8 mouse cellular contexts compared by ENCODE assay signal in the genomic region with DNA sequence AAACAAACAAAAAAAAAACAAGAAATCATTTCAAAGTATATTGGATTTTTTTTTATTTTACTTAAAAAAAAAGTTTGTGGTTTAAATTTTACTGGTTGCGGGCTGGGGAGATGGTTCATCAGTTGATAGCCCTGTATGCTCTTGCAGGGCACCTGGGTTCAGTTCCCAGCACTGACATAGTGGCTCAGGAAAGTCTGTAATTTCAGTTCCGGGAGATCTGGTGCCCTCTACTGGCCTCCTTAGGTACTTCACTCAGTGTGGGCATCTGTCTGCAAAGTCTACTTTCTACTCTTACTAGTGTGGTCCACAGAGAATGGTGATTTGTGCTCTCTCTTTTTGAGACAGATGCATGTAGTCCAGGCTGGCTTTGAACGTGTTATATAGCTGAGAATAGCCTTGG. TPM values are rescaled to one million over a fixed set of nuclear protein-coding genes. Genes with fewer than 3 reads are reported as not detected.
DNase-seq lines count a peak whose midpoint lies in the region; ATAC-seq and TF ChIP-seq lines count a peak whose summit lies in the region.

No protein-coding gene starts in this region.

- H3K27me3 ChIP-seq in forebrain, postnatal 0 days (ENCODE audit: insufficient read depth, low read length), result no peaks in the 10 kb centered on the region
- H3K27me3 ChIP-seq in forebrain, embryonic 12.5 days, result no peaks in the 10 kb centered on the region
- H3K27me3 ChIP-seq in neural tube, embryonic 15.5 days (replicated peaks), result no peaks in the 10 kb centered on the region
- H3K27me3 ChIP-seq in splenic B cell, adult 2 months (ENCODE audit: control insufficient read depth, insufficient read depth, low read length, poor library complexity, severe bottlenecking), result no peaks in the 10 kb centered on the region

- no peak for ATAC-seq in forebrain, postnatal 0 days
- ATAC-seq in forebrain, embryonic 12.5 days (ENCODE audit: low FRiP score), result no peak
- no peak for ATAC-seq in neural tube, embryonic 15.5 days (ENCODE audit: low FRiP score)

- H3K4me3 ChIP-seq in forebrain, postnatal 0 days (ENCODE audit: low read depth, low read length), result no peak overlapping the region
- no peak overlapping the region for H3K4me3 ChIP-seq in forebrain, embryonic 12.5 days (replicated peaks)
- no peak overlapping the region for H3K4me3 ChIP-seq in neural tube, embryonic 15.5 days (replicated peaks)

- TF ChIP-seq CTCF in forebrain, postnatal 0 days (IDR thresholded peaks at IDR 0.05; ENCODE audit: low read depth), result peak; percentile 59

- no peak for DNase-seq in forebrain, postnatal 0 days
- peak; percentile 37 for DNase-seq in neural tube, embryonic 10.5 days (ENCODE audit: extremely low spot score, low spot score)
- peak; percentile 45 for DNase-seq in kidney, postnatal 10 days
- DNase-seq in splenic B cell, adult 2 months (ENCODE audit: low read depth, low spot score), result peak; percentile 82
- no peak for DNase-seq in frontal cortex, postnatal 14 days (ENCODE audit: low spot score in 2 of 2)
- DNase-seq in layer of hippocampus, adult 9-11 months, result no peak

- WGBS in forebrain, postnatal 0 days, result 92% methylated on average over 3 of the region's 3 CpGs
- WGBS in forebrain, embryonic 12.5 days, result 90% methylated on average over 3 of the region's 3 CpGs
- WGBS in neural tube, embryonic 15.5 days, result 91% methylated on average over 3 of the region's 3 CpGs

- no peak overlapping the region for H3K4me2 ChIP-seq in forebrain, postnatal 0 days (ENCODE audit: low read depth)
- H3K4me2 ChIP-seq in forebrain, embryonic 12.5 days, result no peak overlapping the region
- H3K4me2 ChIP-seq in neural tube, embryonic 15.5 days, result no peak overlapping the region

- no peak overlapping the region for H3K27ac ChIP-seq in forebrain, postnatal 0 days (ENCODE audit: low read depth, low read length)
- H3K27ac ChIP-seq in forebrain, embryonic 12.5 days, result no peak overlapping the region
- no peak overlapping the region for H3K27ac ChIP-seq in neural tube, embryonic 15.5 days (replicated peaks)

- no peaks in the 10 kb centered on the region for H3K36me3 ChIP-seq in forebrain, postnatal 0 days (ENCODE audit: insufficient read depth)
- H3K36me3 ChIP-seq in forebrain, embryonic 12.5 days (replicated peaks), result no peaks in the 10 kb centered on the region; the same call in 1 of the 2 replicates
- no peaks in the 10 kb centered on the region for H3K36me3 ChIP-seq in neural tube, embryonic 15.5 days
- no peaks in the 10 kb centered on the region for H3K36me3 ChIP-seq in splenic B cell, adult 2 months (ENCODE audit: control insufficient read depth, insufficient read depth, low read length, poor library complexity, severe bottlenecking)

- no peaks in the 10 kb centered on the region for H3K4me1 ChIP-seq in forebrain, postnatal 0 days (ENCODE audit: insufficient read depth)
- peaks cover 6% of the 10 kb centered on the region; the same call in 1 of the 2 replicates for H3K4me1 ChIP-seq in forebrain, embryonic 12.5 days
- peaks cover 12% of the 10 kb centered on the region for H3K4me1 ChIP-seq in neural tube, embryonic 15.5 days

- H3K9me3 ChIP-seq in forebrain, postnatal 0 days (ENCODE audit: low read length), result no peaks in the 10 kb centered on the region
- peaks cover 7% of the 10 kb centered on the region; the same call in 1 of the 2 replicates for H3K9me3 ChIP-seq in forebrain, embryonic 12.5 days
- H3K9me3 ChIP-seq in neural tube, embryonic 15.5 days (replicated peaks), result no peaks in the 10 kb centered on the region; the same call in 1 of the 2 replicates

- H3K9ac ChIP-seq in forebrain, postnatal 0 days, result no peak overlapping the region
- H3K9ac ChIP-seq in forebrain, embryonic 12.5 days, result no peak overlapping the region
- H3K9ac ChIP-seq in neural tube, embryonic 15.5 days (replicated peaks), result no peak overlapping the region

RNA-seq across cellular contexts. Expression of gene Ulk4, which starts 7.4 kb away (rescaled TPM):
- total RNA-seq in forebrain, postnatal 0 days (2014; rRNA removed), result 5.5 and 13.3 TPM in 2 replicates
- polyA plus RNA-seq in forebrain, postnatal 0 days (2015; fragmentation: Nextera tagmentation; extraction: Ambion mirVana), result 104 and 105 TPM in 2 replicates
- 179 and 182 TPM in 2 replicates for polyA plus RNA-seq in forebrain, embryonic 12.5 days (2016; fragmentation: Nextera tagmentation; extraction: Ambion mirVana)
- polyA plus RNA-seq in neural tube, embryonic 15.5 days (2015; fragmentation: Nextera tagmentation; extraction: Ambion mirVana), result 62.5 and 71.2 TPM in 2 replicates

RNA-seq across cellular contexts. Expression of gene Trak1, which starts 12.9 kb away (rescaled TPM):
- total RNA-seq in forebrain, postnatal 0 days (2014; rRNA removed), result 115 and 116 TPM in 2 replicates
- 46.2 and 61.8 TPM in 2 replicates for polyA plus RNA-seq in forebrain, postnatal 0 days (2015; fragmentation: Nextera tagmentation; extraction: Ambion mirVana)
- 41.2 and 45.3 TPM in 2 replicates for polyA plus RNA-seq in forebrain, embryonic 12.5 days (2016; fragmentation: Nextera tagmentation; extraction: Ambion mirVana)
- 50.9 and 52.9 TPM in 2 replicates for polyA plus RNA-seq in neural tube, embryonic 15.5 days (2015; fragmentation: Nextera tagmentation; extraction: Ambion mirVana)

Comparison
In these comparisons a context has a peak if more than half of its experiments do, and no peak if none do; other contexts are left out.
1. DNase-seq: peak in neural tube, embryonic 10.5 days (single experiment), kidney, postnatal 10 days (single experiment) and splenic B cell, adult 2 months (single experiment); none in forebrain, postnatal 0 days (single experiment), frontal cortex, postnatal 14 days (0 of 2) and layer of hippocampus, adult 9-11 months (single experiment).